Mouse (Mus musculus) myocyte (in vitro differentiated cells): ENCODE data around the gene Wscd1. TPM values are rescaled to one million over a fixed set of nuclear protein-coding genes. Genes with fewer than 3 reads are reported as not detected.
A peak's percentile ranks its signal among the peaks of the same experiment; 100 is the strongest.
"Not testable (repeated sequence)": the region's sequence is repeated elsewhere in the genome, so short reads cannot be mapped to it uniquely, and the experiment has no call there.

Experiments used
- H3K27me3 ChIP-seq: one replicate; pipeline ENCODE4 v1.6.1; 2011; ENCODE audit not compliant: control insufficient read depth, insufficient read depth, insufficient read length
- H3K36me3 ChIP-seq: one replicate; pipeline ENCODE4 v1.6.1; 2011; ENCODE audit not compliant: control insufficient read depth, insufficient read depth
- H3K4me2 ChIP-seq: one replicate; pipeline ENCODE4 v1.6.1; 2011; ENCODE audit warnings: low read depth, control low read depth
- H3K4me3 ChIP-seq: one replicate; pipeline ENCODE4 v1.5.1; 2011; ENCODE audit warnings: mild to moderate bottlenecking, control low read depth, moderate library complexity
- H3K79me2 ChIP-seq: one replicate; pipeline ENCODE4 v1.6.1; 2011; ENCODE audit not compliant: control insufficient read depth, insufficient read depth
- H3ac ChIP-seq: one replicate; pipeline ENCODE4 v1.6.1; 2011; ENCODE audit not compliant: control insufficient read depth, insufficient read length
- CEBPB ChIP-seq: IDR thresholded peaks from 2 replicates; pipeline ENCODE4 v1.6.1; 2011; ENCODE audit warnings: mild to moderate bottlenecking, moderate library complexity; ENCODE audit not compliant: poor library complexity, insufficient read depth, severe bottlenecking
- E2F4 ChIP-seq: IDR thresholded peaks from one replicate; pipeline ENCODE4 v1.6.1; 2011; ENCODE audit warnings: mild to moderate bottlenecking, control low read depth, moderate library complexity; ENCODE audit not compliant: insufficient read depth
- MAX ChIP-seq: IDR thresholded peaks from one replicate; pipeline ENCODE4 v1.6.1; 2011; ENCODE audit warnings: low read depth, mild to moderate bottlenecking, control low read depth
- MYOD1 ChIP-seq, 3 experiments: IDR thresholded peaks; one replicate each; pipeline ENCODE4 v1.6.1; 2011; ENCODE audit warnings: control low read depth in 2 of 3, low read depth in 2 of 3, mild to moderate bottlenecking in 2 of 3, moderate library complexity in 1 of 3; ENCODE audit not compliant: insufficient read length in 2 of 3, control insufficient read depth in 1 of 3
- MYOG ChIP-seq, 3 experiments: IDR thresholded peaks; one replicate each; pipeline ENCODE4 v1.6.1; 2011; ENCODE audit warnings: control low read depth in 2 of 3, low read depth in 2 of 3, mild to moderate bottlenecking in 2 of 3; ENCODE audit not compliant: insufficient read length in 2 of 3, control insufficient read depth in 1 of 3, insufficient read depth in 1 of 3
- POLR2A ChIP-seq: IDR thresholded peaks from one replicate; pipeline ENCODE4 v1.6.1; 2011; ENCODE audit warnings: low read depth, mild to moderate bottlenecking, control low read depth, moderate library complexity; ENCODE audit not compliant: insufficient read length
- POLR2AphosphoS2 ChIP-seq: IDR thresholded peaks from one replicate; pipeline ENCODE4 v1.6.1; 2011; ENCODE audit warnings: low read depth, control low read depth; ENCODE audit not compliant: insufficient read length
- REST ChIP-seq: IDR thresholded peaks from one replicate; pipeline ENCODE4 v1.6.1; 2011; ENCODE audit warnings: mild to moderate bottlenecking, control low read depth, moderate library complexity; ENCODE audit not compliant: insufficient read depth, insufficient read length
- SRF ChIP-seq: IDR thresholded peaks from one replicate; pipeline ENCODE4 v1.6.1; 2011; ENCODE audit warnings: low read depth; ENCODE audit not compliant: control insufficient read depth, insufficient read length
- TCF12 ChIP-seq: IDR thresholded peaks from one replicate; pipeline ENCODE4 v1.6.1; 2011; ENCODE audit warnings: mild to moderate bottlenecking, control low read depth; ENCODE audit not compliant: poor library complexity, insufficient read depth, severe bottlenecking
- TCF3 ChIP-seq: IDR thresholded peaks from one replicate; pipeline ENCODE4 v1.6.1; 2011; ENCODE audit warnings: low read depth, control low read depth; ENCODE audit not compliant: insufficient read length
- USF1 ChIP-seq: IDR thresholded peaks from one replicate; pipeline ENCODE4 v1.6.1; 2011; ENCODE audit warnings: low read depth, mild to moderate bottlenecking, control low read depth, moderate library complexity
- polyA plus RNA-seq: library from polyadenylated mRNA; unstranded; fragments of >200 nt; fragmentation: generic; extraction: Trizol; gene quantifications from one replicate; pipeline ENCODE4 v1.2.1, GENCODE M21; 2012; ENCODE audit warnings: missing spikeins

Wscd1 gene
- polyA plus RNA-seq, 1 experiment = 0.01 TPM

DNA sequence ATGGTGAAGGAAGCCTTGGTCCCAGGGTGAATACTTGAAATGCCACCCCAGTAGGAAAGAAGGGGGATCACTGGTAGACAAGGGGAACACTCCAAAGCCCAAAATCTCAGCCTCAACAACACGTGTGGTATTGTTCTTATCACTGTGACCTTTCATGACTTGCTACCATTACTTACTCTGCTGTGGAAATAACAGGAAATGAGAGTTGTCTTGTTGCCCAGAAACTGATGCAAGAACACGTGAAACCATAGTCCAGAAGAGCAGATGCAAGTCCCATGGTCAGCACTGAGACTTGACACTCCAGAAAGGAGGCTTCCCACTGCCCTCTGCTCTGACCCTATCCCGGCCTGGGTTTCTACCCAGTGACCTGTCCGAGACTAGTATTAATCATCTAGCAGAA lies 67.6 kb downstream of the Wscd1 start:
- no peak overlapping the region for H3K4me3 ChIP-seq
- H3ac ChIP-seq = no peak overlapping the region
- TF ChIP-seq MYOD1 (IDR thresholded peaks at IDR 0.05; ENCODE audit: control insufficient read depth in 1 of 3, insufficient read length in 2 of 3, low read depth in 2 of 3) (no peak), MAX (no peak), TCF12 (no peak), CEBPB (no peak), E2F4 (no peak), TCF3 (no peak), REST (no peak), POLR2A (no peak), SRF (no peak), USF1 (no peak), MYOG (IDR thresholded peaks at IDR 0.05; ENCODE audit: control insufficient read depth in 1 of 3, insufficient read depth in 1 of 3, insufficient read length in 2 of 3, low read depth in 2 of 3) (no peak), POLR2AphosphoS2 (no peak)
- H3K79me2 ChIP-seq = no peaks in the 10 kb centered on the region
- H3K27me3 ChIP-seq = no peaks in the 10 kb centered on the region
- no peaks in the 10 kb centered on the region for H3K36me3 ChIP-seq
- no peak overlapping the region for H3K4me2 ChIP-seq

- H3K79me2 ChIP-seq = no peaks in the 10 kb centered on the region
- TF ChIP-seq POLR2AphosphoS2 (no peak), CEBPB (no peak), TCF3 (no peak), USF1 (no peak), MAX (no peak), POLR2A (no peak), SRF (no peak), E2F4 (no peak), MYOG (IDR thresholded peaks at IDR 0.05; ENCODE audit: control insufficient read depth in 1 of 3, insufficient read depth in 1 of 3, insufficient read length in 2 of 3, low read depth in 2 of 3) (no peak), REST (no peak), MYOD1 (IDR thresholded peaks at IDR 0.05; ENCODE audit: control insufficient read depth in 1 of 3, insufficient read length in 2 of 3, low read depth in 2 of 3) (no peak), TCF12 (no peak)
- H3K4me2 ChIP-seq = no peak overlapping the region
- no peak overlapping the region for H3K4me3 ChIP-seq
- no peaks in the 10 kb centered on the region for H3K36me3 ChIP-seq
- no peak overlapping the region for H3ac ChIP-seq
- no peaks in the 10 kb centered on the region for H3K27me3 ChIP-seq
Observed at GRCm38 (mm10) chr11:71818111-71818510, 68.4 kb downstream of the Wscd1 start.

- no peaks in the 10 kb centered on the region for H3K79me2 ChIP-seq
- H3K4me3 ChIP-seq = no peak overlapping the region
- no peak overlapping the region for H3ac ChIP-seq
- no peak for TF ChIP-seq TCF12
- no peak for TF ChIP-seq TCF3
- TF ChIP-seq E2F4 = no peak
- TF ChIP-seq USF1 = no peak
- TF ChIP-seq MYOD1 (IDR thresholded peaks at IDR 0.05; ENCODE audit: control insufficient read depth in 1 of 3, insufficient read length in 2 of 3, low read depth in 2 of 3) = no peak
- TF ChIP-seq CEBPB = no peak
- no peak for TF ChIP-seq POLR2A
- TF ChIP-seq MAX = no peak
- H3K27me3 ChIP-seq = no peaks in the 10 kb centered on the region
- H3K36me3 ChIP-seq = no peaks in the 10 kb centered on the region
- no peak overlapping the region for H3K4me2 ChIP-seq
Observed at GRCm38 (mm10) chr11:71819901-71820300, 70.2 kb downstream of the Wscd1 start.

DNA sequence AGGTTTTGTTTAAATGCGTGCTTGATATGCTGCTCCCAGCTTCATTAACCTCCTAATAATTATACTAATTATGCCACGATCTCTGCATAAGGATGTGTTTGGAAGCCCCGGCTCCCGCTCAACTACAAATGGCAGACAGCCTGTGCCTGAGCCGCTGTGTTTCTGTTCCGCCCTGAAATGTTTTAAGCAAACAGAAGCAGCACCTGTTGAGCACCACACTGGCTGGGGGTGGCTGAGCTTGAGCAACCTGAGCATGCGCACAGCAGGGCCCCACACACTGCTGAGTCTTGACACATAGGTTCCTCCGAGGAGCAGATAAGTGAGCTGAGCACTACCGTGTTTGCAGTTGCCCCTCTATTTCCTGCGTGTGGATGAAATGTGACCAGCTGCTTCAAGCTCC lies 71.1 kb downstream of the Wscd1 start:
- TF ChIP-seq TCF12 (no peak), MYOD1 (IDR thresholded peaks at IDR 0.05; ENCODE audit: control insufficient read depth in 1 of 3, insufficient read length in 2 of 3, low read depth in 2 of 3) (peak in 1 of 3 experiments; percentile 10), REST (no peak), POLR2AphosphoS2 (no peak), CEBPB (no peak), TCF3 (no peak)
- Histone ChIP-seq H3K4me3 (no peak overlapping the region), H3K27me3 (no peaks in the 10 kb centered on the region)

GRCm38 (mm10) chr11:71821526-71821925 lies 71.8 kb downstream of the Wscd1 start:
- not testable (repeated sequence) for H3ac ChIP-seq, H3K27me3 ChIP-seq, H3K4me2 ChIP-seq, H3K36me3 ChIP-seq, H3K4me3 ChIP-seq, H3K79me2 ChIP-seq

More for the DNA sequence above, 71.1 kb downstream of the Wscd1 start:
- no peak overlapping the region for H3ac ChIP-seq
- no peaks in the 10 kb centered on the region for H3K79me2 ChIP-seq
- no peak overlapping the region for H3K4me2 ChIP-seq
- no peaks in the 10 kb centered on the region for H3K36me3 ChIP-seq
